Mouse (Mus musculus): ENCODE measurements at regions not wholly inside any gene's neighbourhood (a gene's known extent, or its start where the extent isn't known, plus 50 kb on each side); places are given as distances from the start of the nearest gene placed in this dataset.
A peak's percentile ranks its signal among the peaks of the same experiment; 100 is the strongest.

DNA sequence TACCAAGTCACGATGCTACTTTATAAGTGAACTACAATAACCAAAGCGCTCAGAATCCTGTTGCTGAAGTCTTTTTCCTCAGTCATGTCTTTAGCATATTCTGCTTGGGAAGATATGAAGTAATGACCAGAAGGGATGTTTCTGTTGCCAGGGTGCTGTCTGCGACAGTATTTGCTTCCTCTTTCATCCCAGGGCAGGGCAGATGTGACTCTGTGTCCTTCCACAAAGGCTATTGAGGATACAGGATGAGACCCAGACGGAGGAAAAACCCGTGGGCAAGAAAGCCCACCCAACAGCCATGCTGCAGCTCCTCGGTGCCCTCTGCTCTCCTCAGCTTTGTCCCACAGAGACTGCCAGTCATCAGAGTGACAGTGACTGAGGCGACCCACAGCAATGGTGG is 148.6 kb upstream of the Rpl34 start:
- Histone ChIP-seq H3K4me3 (ENCODE audit: insufficient read depth, low read depth, low read length) (no peak overlapping the region), H3K27ac (replicated peaks; ENCODE audit: insufficient read depth, low read depth, low read length) (no peak overlapping the region), H3K4me1 (ENCODE audit: control insufficient read depth, insufficient read depth, low read length) (no peaks in the 10 kb centered on the region), H3K27me3 (ENCODE audit: control insufficient read depth, insufficient read depth, low read length) (no peaks in the 10 kb centered on the region), H3K9ac (ENCODE audit: low read depth, low read length) (no peak overlapping the region), H3K79me2 (ENCODE audit: control insufficient read depth, insufficient read depth, low read length) (no peaks in the 10 kb centered on the region), H3K36me3 (ENCODE audit: control insufficient read depth, insufficient read depth, low read length) (no peaks in the 10 kb centered on the region)
- DNase-seq (ENCODE audit: extremely low read depth, low read depth, low spot score), result no peak
- TF ChIP-seq CTCF (IDR thresholded peaks at IDR 0.05; ENCODE audit: low read depth, low read length), result no peak
- TF ChIP-seq POLR2A (IDR thresholded peaks at IDR 0.05; ENCODE audit: extremely low read depth, insufficient read depth, low read length), result no peak
- 75% methylated on average over 7 of the region's 7 CpGs for WGBS

DNA sequence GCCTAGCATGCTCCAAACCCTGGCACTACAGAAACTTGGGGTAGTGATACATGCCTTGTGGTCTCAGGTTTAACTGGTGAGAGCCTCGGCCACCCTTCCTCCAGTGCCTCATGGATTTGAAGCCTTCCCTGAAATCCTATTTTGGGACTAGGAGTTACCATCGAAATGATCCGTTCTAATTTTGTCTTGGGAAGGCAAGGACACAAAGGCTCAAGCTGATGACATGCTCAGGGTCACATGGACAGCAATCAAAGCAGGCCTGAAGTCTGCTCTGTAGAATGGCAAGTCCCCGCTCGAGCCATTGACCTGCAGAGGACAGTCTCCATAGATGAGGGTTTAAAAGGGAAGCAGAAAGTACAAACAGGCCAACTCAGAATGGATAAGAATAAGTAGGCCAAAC is 147.8 kb upstream of the Rpl34 start:
- Histone ChIP-seq H3K9ac (ENCODE audit: low read depth, low read length) (no peak overlapping the region), H3K27me3 (ENCODE audit: control insufficient read depth, insufficient read depth, low read length) (no peaks in the 10 kb centered on the region), H3K4me3 (ENCODE audit: insufficient read depth, low read depth, low read length) (no peak overlapping the region), H3K36me3 (ENCODE audit: control insufficient read depth, insufficient read depth, low read length) (no peaks in the 10 kb centered on the region), H3K27ac (replicated peaks; ENCODE audit: insufficient read depth, low read depth, low read length) (no peak overlapping the region), H3K4me1 (ENCODE audit: control insufficient read depth, insufficient read depth, low read length) (no peaks in the 10 kb centered on the region), H3K79me2 (ENCODE audit: control insufficient read depth, insufficient read depth, low read length) (no peaks in the 10 kb centered on the region)
- DNase-seq (ENCODE audit: extremely low read depth, low read depth, low spot score), result no peak
- no peak for TF ChIP-seq POLR2A (IDR thresholded peaks at IDR 0.05; ENCODE audit: extremely low read depth, insufficient read depth, low read length)
- no peak for TF ChIP-seq CTCF (IDR thresholded peaks at IDR 0.05; ENCODE audit: low read depth, low read length)
- WGBS, result 92% methylated on average over 5 of the region's 5 CpGs

DNA sequence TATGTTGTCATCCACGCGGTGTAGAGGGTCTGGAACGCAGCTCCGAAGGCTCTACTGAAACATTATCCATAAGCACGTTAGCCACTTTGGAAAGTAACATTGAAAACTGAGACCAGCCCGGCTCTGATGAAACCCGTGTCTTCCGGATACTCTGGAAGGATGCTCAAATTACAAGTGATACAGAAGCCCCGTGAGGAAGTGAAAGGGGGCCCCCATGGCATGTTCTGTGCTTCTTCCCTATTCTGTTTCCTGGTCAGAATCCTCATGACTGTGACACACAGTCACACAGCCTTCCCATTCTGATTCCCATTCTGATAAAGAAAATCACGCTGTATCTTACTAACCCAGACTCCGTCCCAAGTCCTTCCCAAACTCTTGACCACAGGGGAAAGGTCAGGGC is 143.5 kb upstream of the Rpl34 start:
- 84% methylated on average over 11 of the region's 11 CpGs for WGBS
- H3K27ac ChIP-seq (replicated peaks; ENCODE audit: insufficient read depth, low read depth, low read length), result no peak overlapping the region
- peak; percentile 21 for DNase-seq (ENCODE audit: extremely low read depth, low read depth, low spot score)
- no peaks in the 10 kb centered on the region for H3K27me3 ChIP-seq (ENCODE audit: control insufficient read depth, insufficient read depth, low read length)
- TF ChIP-seq CTCF (IDR thresholded peaks at IDR 0.05; ENCODE audit: low read depth, low read length) (no peak), POLR2A (IDR thresholded peaks at IDR 0.05; ENCODE audit: extremely low read depth, insufficient read depth, low read length) (no peak)
- no peak overlapping the region for H3K4me3 ChIP-seq (ENCODE audit: insufficient read depth, low read depth, low read length)
- H3K36me3 ChIP-seq (ENCODE audit: control insufficient read depth, insufficient read depth, low read length), result no peaks in the 10 kb centered on the region
- no peaks in the 10 kb centered on the region for H3K79me2 ChIP-seq (ENCODE audit: control insufficient read depth, insufficient read depth, low read length)
- no peak overlapping the region for H3K9ac ChIP-seq (ENCODE audit: low read depth, low read length)
- no peaks in the 10 kb centered on the region for H3K4me1 ChIP-seq (ENCODE audit: control insufficient read depth, insufficient read depth, low read length)

DNA sequence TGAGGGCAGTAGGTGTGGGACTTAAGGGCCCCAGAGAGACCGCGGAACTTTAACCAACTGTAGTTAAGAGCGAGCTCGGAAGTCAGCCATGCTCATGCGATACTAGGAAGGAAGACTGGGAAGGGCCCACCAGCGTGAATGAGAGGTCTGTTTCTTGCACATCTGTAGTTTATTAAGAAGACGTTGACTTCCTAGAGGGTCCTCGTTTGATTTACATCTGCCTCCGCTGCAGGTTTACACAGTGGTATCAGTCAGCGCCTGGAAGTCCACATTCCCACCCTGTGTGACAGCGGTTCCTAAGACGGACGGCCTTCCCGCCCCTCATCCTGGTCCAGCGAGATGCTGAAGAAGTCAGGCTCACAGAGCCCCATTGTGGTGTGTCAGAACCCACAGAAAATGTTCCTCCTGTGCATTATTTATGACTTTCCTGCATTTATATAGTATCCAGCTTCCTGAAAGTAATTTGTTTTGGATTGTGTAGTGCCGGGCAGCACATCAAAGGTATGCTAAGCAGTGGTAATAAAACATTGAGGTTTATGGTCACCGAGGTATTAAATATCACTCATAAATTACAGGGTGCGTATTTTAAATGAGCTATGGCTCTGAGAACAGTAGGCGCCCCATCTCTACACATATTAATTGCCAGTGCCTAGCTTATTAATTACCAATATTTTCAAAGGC is 136.9 kb upstream of the Rpl34 start:
- H3K9ac ChIP-seq (ENCODE audit: low read depth, low read length), result no peak overlapping the region
- H3K4me3 ChIP-seq (ENCODE audit: insufficient read depth, low read depth, low read length), result no peak overlapping the region
- H3K27me3 ChIP-seq (ENCODE audit: control insufficient read depth, insufficient read depth, low read length), result 0 out of 2 replicates have a peak, but pooled peaks cover 2% of the 10 kb centered on the region
- TF ChIP-seq CTCF (IDR thresholded peaks at IDR 0.05; ENCODE audit: low read depth, low read length), result no peak
- no peak for TF ChIP-seq POLR2A (IDR thresholded peaks at IDR 0.05; ENCODE audit: extremely low read depth, insufficient read depth, low read length)
- H3K79me2 ChIP-seq (ENCODE audit: control insufficient read depth, insufficient read depth, low read length), result no peaks in the 10 kb centered on the region
- H3K36me3 ChIP-seq (ENCODE audit: control insufficient read depth, insufficient read depth, low read length), result no peaks in the 10 kb centered on the region
- H3K27ac ChIP-seq (replicated peaks; ENCODE audit: insufficient read depth, low read depth, low read length), result no peak overlapping the region
- WGBS, result 76% methylated on average over 19 of the region's 19 CpGs
- no peak for DNase-seq (ENCODE audit: extremely low read depth, low read depth, low spot score)
- no peaks in the 10 kb centered on the region for H3K4me1 ChIP-seq (ENCODE audit: control insufficient read depth, insufficient read depth, low read length)

DNA sequence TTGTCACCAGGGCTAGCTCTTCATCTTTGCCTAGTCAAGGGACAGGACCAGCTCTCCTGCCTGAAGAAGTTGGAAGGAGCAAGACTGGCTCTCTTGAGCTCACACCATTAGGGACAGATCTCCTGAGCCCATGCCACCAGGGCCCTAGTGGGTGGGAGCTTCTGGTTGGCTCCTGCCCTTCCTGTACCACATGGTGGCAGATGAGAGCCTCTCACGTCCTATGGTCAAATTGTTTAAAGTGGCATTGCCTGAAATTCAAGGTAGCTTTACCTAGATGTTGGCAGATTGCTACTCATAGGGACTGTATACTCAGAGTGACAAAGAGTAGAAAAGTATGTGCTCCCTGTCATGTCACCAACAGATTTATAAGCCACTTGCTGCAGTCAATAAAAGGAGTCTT is 134.6 kb upstream of the Rpl34 start:
- no peak for DNase-seq (ENCODE audit: extremely low read depth, low read depth, low spot score)
- Histone ChIP-seq H3K4me1 (ENCODE audit: control insufficient read depth, insufficient read depth, low read length) (no peaks in the 10 kb centered on the region), H3K27me3 (ENCODE audit: control insufficient read depth, insufficient read depth, low read length) (0 out of 2 replicates have a peak, but pooled peaks cover 2% of the 10 kb centered on the region), H3K79me2 (ENCODE audit: control insufficient read depth, insufficient read depth, low read length) (no peaks in the 10 kb centered on the region), H3K4me3 (ENCODE audit: insufficient read depth, low read depth, low read length) (no peak overlapping the region), H3K36me3 (ENCODE audit: control insufficient read depth, insufficient read depth, low read length) (no peaks in the 10 kb centered on the region), H3K27ac (replicated peaks; ENCODE audit: insufficient read depth, low read depth, low read length) (no peak overlapping the region), H3K9ac (ENCODE audit: low read depth, low read length) (no peak overlapping the region)
- 85% methylated on average over 1 of the region's 1 CpGs for WGBS
- TF ChIP-seq CTCF (IDR thresholded peaks at IDR 0.05; ENCODE audit: low read depth, low read length) (no peak), POLR2A (IDR thresholded peaks at IDR 0.05; ENCODE audit: extremely low read depth, insufficient read depth, low read length) (no peak)

DNA sequence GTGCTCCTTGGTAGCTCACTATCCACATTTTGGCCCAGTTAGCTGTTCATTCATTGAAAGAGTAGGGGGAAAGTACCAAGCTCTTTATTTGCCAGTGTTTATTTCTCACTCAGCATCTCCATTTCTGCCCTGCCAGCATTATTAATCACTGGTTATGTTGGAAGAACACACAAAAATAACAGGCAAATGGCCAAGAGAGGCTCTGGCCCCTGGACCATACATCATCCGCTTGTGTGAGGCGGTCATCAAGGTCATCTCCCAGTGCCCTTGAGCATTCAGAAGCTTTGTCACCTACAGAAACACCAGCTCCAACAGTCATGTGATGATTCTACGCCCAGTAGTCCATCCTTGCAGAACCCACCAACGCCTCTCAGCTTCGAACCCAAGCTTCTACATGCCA is 133.2 kb upstream of the Rpl34 start:
- Histone ChIP-seq H3K4me3 (ENCODE audit: insufficient read depth, low read depth, low read length) (no peak overlapping the region), H3K9ac (ENCODE audit: low read depth, low read length) (no peak overlapping the region), H3K27me3 (ENCODE audit: control insufficient read depth, insufficient read depth, low read length) (0 out of 2 replicates have a peak, but pooled peaks cover 2% of the 10 kb centered on the region), H3K27ac (replicated peaks; ENCODE audit: insufficient read depth, low read depth, low read length) (no peak overlapping the region), H3K36me3 (ENCODE audit: control insufficient read depth, insufficient read depth, low read length) (no peaks in the 10 kb centered on the region), H3K4me1 (ENCODE audit: control insufficient read depth, insufficient read depth, low read length) (no peaks in the 10 kb centered on the region), H3K79me2 (ENCODE audit: control insufficient read depth, insufficient read depth, low read length) (no peaks in the 10 kb centered on the region)
- WGBS, result 93% methylated on average over 5 of the region's 5 CpGs
- no peak for TF ChIP-seq CTCF (IDR thresholded peaks at IDR 0.05; ENCODE audit: low read depth, low read length)
- TF ChIP-seq POLR2A (IDR thresholded peaks at IDR 0.05; ENCODE audit: extremely low read depth, insufficient read depth, low read length), result no peak
- no peak for DNase-seq (ENCODE audit: extremely low read depth, low read depth, low spot score)
